Mouse (Mus musculus) erythroblast, embryonic 14.5 days (primary cell): ENCODE data around the gene Thra.

ENCODE experiments used
- GATA1 ChIP-seq: IDR thresholded peaks from 2 replicates; pipeline ENCODE4 v1.6.1; 2012; ENCODE audit warnings: low read length, inconsistent platforms, mixed read lengths
- TAL1 ChIP-seq: IDR thresholded peaks from 3 replicates; pipeline ENCODE4 v1.6.1; 2012; ENCODE audit warnings: low read length, inconsistent platforms, mixed read lengths

GRCm38 (mm10) chr11:98709001-98709741 lies 31.3 kb upstream of the Thra start:
- no peak for TF ChIP-seq GATA1
- TF ChIP-seq TAL1 = no peak
